Mouse (Mus musculus): ENCODE measurements at regions not wholly inside any gene's neighbourhood (a gene's known extent, or its start where the extent isn't known, plus 50 kb on each side); places are given as distances from the start of the nearest gene placed in this dataset.

GRCm38 (mm10) chr10:51056950-51057349, 162.4 kb downstream of the Sim1 start:
- DNase-seq = no peak

GRCm38 (mm10) chr10:51058333-51058732, 163.8 kb downstream of the Sim1 start:
- DNase-seq = no peak

- no peak for DNase-seq
Observed at GRCm38 (mm10) chr10:51101590-51101989, 207.0 kb downstream of the Sim1 start.

GRCm38 (mm10) chr10:51151833-51152232, 257.3 kb downstream of the Sim1 start:
- no peak for DNase-seq

- no peak for DNase-seq
Observed at GRCm38 (mm10) chr10:51153484-51153985, 259.0 kb downstream of the Sim1 start.

- no peak for DNase-seq
Observed at GRCm38 (mm10) chr10:51154016-51154415, 259.5 kb downstream of the Sim1 start.

GRCm38 (mm10) chr10:51154743-51155142, 260.2 kb downstream of the Sim1 start:
- no peak for DNase-seq

GRCm38 (mm10) chr10:51173619-51174018, 279.1 kb downstream of the Sim1 start:
- no peak for DNase-seq

GRCm38 (mm10) chr10:51175993-51176577, 281.5 kb downstream of the Sim1 start:
- DNase-seq = no peak

- no peak for DNase-seq
Observed at GRCm38 (mm10) chr10:51176692-51177091, 282.1 kb downstream of the Sim1 start.

GRCm38 (mm10) chr10:51181752-51182151, 287.2 kb downstream of the Sim1 start:
- DNase-seq = no peak

GRCm38 (mm10) chr10:51191407-51192059, 288.9 kb upstream of the Gm49339 start:
- no peak for DNase-seq

GRCm38 (mm10) chr10:51219481-51219880, 260.9 kb upstream of the Gm49339 start:
- DNase-seq = no peak

GRCm38 (mm10) chr10:51233592-51233991, 246.8 kb upstream of the Gm49339 start:
- DNase-seq = no peak

- DNase-seq = no peak
Observed at GRCm38 (mm10) chr10:51235586-51236575, 244.5 kb upstream of the Gm49339 start.

GRCm38 (mm10) chr10:51238103-51238502, 242.3 kb upstream of the Gm49339 start:
- no peak for DNase-seq

GRCm38 (mm10) chr10:51253439-51253838, 227.0 kb upstream of the Gm49339 start:
- no peak for DNase-seq

GRCm38 (mm10) chr10:51257587-51258049, 222.8 kb upstream of the Gm49339 start:
- no peak for DNase-seq

GRCm38 (mm10) chr10:51271364-51271763, 209.0 kb upstream of the Gm49339 start:
- peak; percentile 66 for DNase-seq

- no peak for DNase-seq
Observed at GRCm38 (mm10) chr10:51278195-51278594, 202.2 kb upstream of the Gm49339 start.

- no peak for DNase-seq
Observed at GRCm38 (mm10) chr10:51282451-51282850, 198.0 kb upstream of the Gm49339 start.

- DNase-seq = no peak
Observed at GRCm38 (mm10) chr10:51284538-51284937, 195.9 kb upstream of the Gm49339 start.

GRCm38 (mm10) chr10:51287852-51288251, 192.6 kb upstream of the Gm49339 start:
- DNase-seq = no peak

Data from right cerebral cortex, postnatal 25 days (tissue).